Mouse (Mus musculus): ENCODE data around the gene Olfr700.
"Not testable (repeated sequence)": the region's sequence is repeated elsewhere in the genome, so short reads cannot be mapped to it uniquely, and the experiment has no call there.

Olfr700 gene

GRCm38 (mm10) chr7:106808734-106809133 is at the start of gene Olfr700:
TSS of gene Olfr700 (minus strand) at chr7:106808834.
- no peak for DNase-seq (ENCODE audit: low spot score in 2 of 2)

- DNase-seq (ENCODE audit: low spot score in 2 of 2), result no peak
These were observed 34.4 kb upstream of the Olfr700 start, which contains the start of gene Olfr703 for GRCm38 (mm10) chr7:106843060-106843459. TSS of gene Olfr703 (plus strand) at chr7:106843360.

- DNase-seq (ENCODE audit: low spot score in 2 of 2), result no peak
These were observed 25.2 kb upstream of the Olfr700 start, which contains the start of gene Olfr702 for GRCm38 (mm10) chr7:106833793-106834192. TSS of gene Olfr702 (minus strand) at chr7:106833893.

GRCm38 (mm10) chr7:106818414-106818813 is 9.8 kb upstream of the Olfr700 start:
- DNase-seq (ENCODE audit: low spot score in 2 of 2), result no peak

GRCm38 (mm10) chr7:106815775-106816174 is 7.1 kb upstream of the Olfr700 start:
- no peak for DNase-seq (ENCODE audit: low spot score in 2 of 2)

- no peak for DNase-seq (ENCODE audit: low spot score in 2 of 2)
These were observed 5.2 kb upstream of the Olfr700 start, which contains the start of gene Olfr701 for GRCm38 (mm10) chr7:106813829-106814228. TSS of gene Olfr701 (plus strand) at chr7:106814129.

GRCm38 (mm10) chr7:106793098-106793497 is 15.5 kb downstream of the Olfr700 start, which contains the start of gene Olfr699:
TSS of gene Olfr699 (minus strand) at chr7:106793198.
- DNase-seq (ENCODE audit: low spot score in 2 of 2), result no peak

GRCm38 (mm10) chr7:106788330-106788729 is 20.3 kb downstream of the Olfr700 start:
- DNase-seq (ENCODE audit: low spot score in 2 of 2), result no peak

GRCm38 (mm10) chr7:106761008-106761407 is 47.6 kb downstream of the Olfr700 start:
- not testable (repeated sequence) for DNase-seq (ENCODE audit: low spot score in 2 of 2)

GRCm38 (mm10) chr7:106758800-106759199 is 49.8 kb downstream of the Olfr700 start:
- DNase-seq (ENCODE audit: low spot score in 2 of 2), result no peak
